Mouse (Mus musculus): ENCODE results near the gene Lrig1. TPM values are rescaled to one million over a fixed set of nuclear protein-coding genes. Genes with fewer than 3 reads are reported as not detected.

The Lrig1 gene
- total and polyA plus RNA-seq, 3 experiments, result 23.3 to 32.7 (median 30.4) TPM

DNA sequence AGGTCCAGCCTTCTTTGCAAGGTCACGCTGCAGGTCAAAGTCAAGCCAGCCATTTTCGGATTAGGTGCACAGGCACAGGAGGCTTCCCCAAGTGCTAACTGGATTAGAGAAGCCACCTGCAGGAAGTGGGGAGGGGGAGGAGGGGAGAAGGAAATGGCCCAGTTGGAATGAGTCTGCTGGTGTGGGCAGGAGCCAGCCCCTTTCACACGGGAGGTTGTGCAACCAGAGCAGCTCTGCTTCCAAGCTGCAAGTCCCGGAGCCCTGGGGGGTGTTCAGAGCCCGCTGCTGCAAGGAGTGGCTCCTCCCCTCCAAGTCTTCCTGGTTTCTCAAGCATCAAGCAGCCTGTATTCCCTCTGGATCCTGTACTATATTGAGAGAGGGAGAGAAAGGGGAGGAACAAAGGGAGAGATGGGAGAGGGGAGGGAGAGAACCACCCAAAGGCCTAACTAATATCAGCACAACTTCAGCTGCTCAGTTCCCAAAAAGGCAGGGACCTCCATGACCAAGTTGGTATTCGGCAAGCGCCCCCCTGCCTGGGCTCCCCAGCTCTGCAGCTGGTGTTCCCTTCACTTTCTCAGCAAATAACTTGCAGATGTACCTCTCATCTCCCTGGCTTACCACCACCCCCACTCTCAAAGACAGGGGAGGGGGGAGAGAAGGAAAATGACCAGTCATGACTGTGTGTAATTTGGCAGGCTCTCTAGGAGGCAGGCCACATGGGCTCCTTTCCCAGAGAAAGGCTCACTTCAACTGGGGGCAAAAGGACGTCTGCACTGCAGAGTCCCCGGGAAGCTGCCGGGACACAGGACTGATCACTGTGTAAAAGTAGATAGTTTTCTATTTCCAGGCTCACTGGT lies 52.2 kb downstream of the Lrig1 start:
- peak overlapping the region; percentile 93 for H3K27ac ChIP-seq
- 12% methylated on average over 10 of the region's 10 CpGs for WGBS
- H3K4me1 ChIP-seq (ENCODE audit: control insufficient read depth, insufficient read depth, low read length), result peaks cover 27% of the 10 kb centered on the region
- H3K36me3 ChIP-seq (ENCODE audit: control insufficient read depth, insufficient read depth, low read length), result peaks cover 3% of the 10 kb centered on the region
- peak; percentile 80 to 87 for DNase-seq
- H3K9ac ChIP-seq (ENCODE audit: low read depth, low read length), result peak overlapping the region; percentile 2; the same call in 1 of the 2 replicates
- no peaks in the 10 kb centered on the region for H3K27me3 ChIP-seq (ENCODE audit: control insufficient read depth, insufficient read depth, low read length)
- TF ChIP-seq POLR2A (IDR thresholded peaks at IDR 0.05; ENCODE audit: insufficient read depth, low read depth, low read length) (no peak; the same call in 1 of the 2 replicates), EP300 (IDR thresholded peaks at IDR 0.05; ENCODE audit: insufficient read depth, low read depth, low read length) (0 out of 2 replicates have a peak, but pooled peaks have one; percentile 60), CTCF (IDR thresholded peaks at IDR 0.05) (no peak)
- peak overlapping the region; percentile 30; the same call in 1 of the 2 replicates for H3K4me3 ChIP-seq
- peaks cover 3% of the 10 kb centered on the region; the same call in 1 of the 2 replicates for H3K79me2 ChIP-seq (replicated peaks; ENCODE audit: control insufficient read depth, insufficient read depth, low read length)
- intact Hi-C loops (cut with DNase I), result loop anchor here (5.0 kb wide), 1 partner anchor 49 kb away; no protein-coding TSS in a partner anchor

DNA sequence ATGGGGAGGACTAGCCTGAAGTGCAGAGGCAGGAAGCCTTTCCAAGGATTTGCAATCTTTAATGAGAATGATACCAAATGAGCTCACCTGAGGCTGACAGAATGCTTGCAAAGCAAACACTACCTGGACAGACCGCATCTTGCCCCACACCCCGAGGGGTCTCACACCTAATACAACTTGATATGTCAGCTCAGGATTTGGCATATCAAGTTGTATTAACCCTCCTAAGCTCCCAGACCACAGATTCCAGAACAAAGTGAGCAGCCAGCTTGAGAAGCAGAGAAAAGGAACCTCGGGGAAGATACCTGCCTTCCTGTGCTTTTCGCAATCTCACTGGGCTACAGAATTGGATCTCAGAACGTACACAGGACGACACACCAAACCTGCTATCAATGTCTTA lies 53.1 kb downstream of the Lrig1 start:
- H3K4me1 ChIP-seq (ENCODE audit: control insufficient read depth, insufficient read depth, low read length), result peaks cover 27% of the 10 kb centered on the region
- H3K36me3 ChIP-seq (ENCODE audit: control insufficient read depth, insufficient read depth, low read length), result peaks cover 3% of the 10 kb centered on the region
- H3K9ac ChIP-seq (ENCODE audit: low read depth, low read length), result no peak overlapping the region
- peaks cover 3% of the 10 kb centered on the region; the same call in 1 of the 2 replicates for H3K79me2 ChIP-seq (replicated peaks; ENCODE audit: control insufficient read depth, insufficient read depth, low read length)
- H3K27ac ChIP-seq, result peak overlapping the region; percentile 93
- no peaks in the 10 kb centered on the region for H3K27me3 ChIP-seq (ENCODE audit: control insufficient read depth, insufficient read depth, low read length)
- TF ChIP-seq POLR2A (IDR thresholded peaks at IDR 0.05; ENCODE audit: insufficient read depth, low read depth, low read length) (no peak), EP300 (IDR thresholded peaks at IDR 0.05; ENCODE audit: insufficient read depth, low read depth, low read length) (no peak), CTCF (IDR thresholded peaks at IDR 0.05) (no peak)
- WGBS, result 76% methylated on average over 6 of the region's 6 CpGs
- DNase-seq, result no peak
- intact Hi-C loops (cut with DNase I), result loop anchor here (5.0 kb wide), 1 partner anchor 50 kb away; no protein-coding TSS in a partner anchor
- H3K4me3 ChIP-seq, result no peak overlapping the region

DNA sequence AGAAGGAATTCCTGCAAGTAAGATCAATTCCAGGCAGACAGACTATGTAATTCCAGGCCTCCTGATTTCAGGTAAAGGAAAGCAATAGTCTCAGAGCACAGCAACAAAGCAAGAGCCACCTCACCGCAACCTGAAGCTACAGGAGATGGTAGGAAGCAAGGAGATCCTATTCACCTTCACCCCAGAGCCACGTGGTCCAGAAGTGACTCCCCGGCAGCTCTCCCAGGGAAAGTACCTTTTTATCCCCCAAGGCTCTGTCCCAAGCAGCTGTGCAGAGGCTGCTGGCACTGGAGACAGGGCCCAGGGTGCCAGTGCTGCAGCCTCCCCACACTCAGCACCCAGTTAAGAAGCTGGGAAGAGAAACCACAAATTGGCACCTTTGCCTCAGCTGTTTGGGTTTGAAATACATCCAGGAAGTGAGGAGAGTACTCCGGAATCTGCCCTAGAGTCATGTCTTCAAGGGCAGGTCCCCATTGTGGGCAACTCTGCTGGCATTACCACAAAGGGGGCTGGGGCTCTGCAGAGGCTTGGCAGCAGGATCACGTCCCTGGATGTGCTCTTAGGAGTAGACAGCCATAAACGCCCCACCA lies 53.6 kb downstream of the Lrig1 start:
- Histone ChIP-seq H3K4me3 (no peak overlapping the region), H3K36me3 (ENCODE audit: control insufficient read depth, insufficient read depth, low read length) (peaks cover 3% of the 10 kb centered on the region), H3K9ac (ENCODE audit: low read depth, low read length) (no peak overlapping the region), H3K79me2 (replicated peaks; ENCODE audit: control insufficient read depth, insufficient read depth, low read length) (0 out of 2 replicates have a peak, but pooled peaks cover 2% of the 10 kb centered on the region), H3K27me3 (ENCODE audit: control insufficient read depth, insufficient read depth, low read length) (no peaks in the 10 kb centered on the region), H3K4me1 (ENCODE audit: control insufficient read depth, insufficient read depth, low read length) (peaks cover 27% of the 10 kb centered on the region), H3K27ac (peak overlapping the region; percentile 31; the same call in 1 of the 2 replicates)
- TF ChIP-seq EP300 (IDR thresholded peaks at IDR 0.05; ENCODE audit: insufficient read depth, low read depth, low read length), result no peak
- TF ChIP-seq POLR2A (IDR thresholded peaks at IDR 0.05; ENCODE audit: insufficient read depth, low read depth, low read length), result no peak
- no peak for TF ChIP-seq CTCF (IDR thresholded peaks at IDR 0.05)
- no peak for DNase-seq
- intact Hi-C loops (cut with DNase I), result loop anchor here (5.0 kb wide), 1 partner anchor 51 kb away; no protein-coding TSS in a partner anchor
- WGBS, result 40% methylated on average over 6 of the region's 6 CpGs

DNA sequence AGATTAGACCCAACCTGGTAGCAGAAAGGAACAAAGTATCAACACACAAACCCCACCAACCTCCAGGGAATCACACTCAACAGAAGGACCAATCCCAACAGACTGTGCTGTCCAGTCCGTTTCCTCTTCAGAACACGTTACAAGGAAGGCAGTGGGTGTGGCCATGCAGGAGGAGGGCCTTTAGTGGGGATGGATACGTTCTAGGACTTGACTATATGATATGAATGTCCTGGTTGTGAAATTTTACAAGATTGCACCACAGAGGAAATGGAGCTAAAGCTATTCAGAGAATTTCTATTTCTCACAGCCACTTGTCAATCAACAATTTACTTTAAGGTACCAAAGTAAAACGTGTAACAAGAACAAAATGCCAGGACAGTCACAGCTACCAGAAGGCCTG lies 54.2 kb downstream of the Lrig1 start:
- no peak for TF ChIP-seq CTCF (IDR thresholded peaks at IDR 0.05)
- Histone ChIP-seq H3K27me3 (ENCODE audit: control insufficient read depth, insufficient read depth, low read length) (no peaks in the 10 kb centered on the region), H3K9ac (ENCODE audit: low read depth, low read length) (no peak overlapping the region), H3K36me3 (ENCODE audit: control insufficient read depth, insufficient read depth, low read length) (peaks cover 3% of the 10 kb centered on the region), H3K4me1 (ENCODE audit: control insufficient read depth, insufficient read depth, low read length) (peaks cover 27% of the 10 kb centered on the region), H3K4me3 (no peak overlapping the region), H3K27ac (no peak overlapping the region; the same call in 1 of the 2 replicates), H3K79me2 (replicated peaks; ENCODE audit: control insufficient read depth, insufficient read depth, low read length) (0 out of 2 replicates have a peak, but pooled peaks cover 2% of the 10 kb centered on the region)
- no peak for DNase-seq
- intact Hi-C loops (cut with DNase I), result loop anchor here (5.0 kb wide), 1 partner anchor 52 kb away; no protein-coding TSS in a partner anchor
- 33% methylated on average over 4 of the region's 4 CpGs for WGBS

DNA sequence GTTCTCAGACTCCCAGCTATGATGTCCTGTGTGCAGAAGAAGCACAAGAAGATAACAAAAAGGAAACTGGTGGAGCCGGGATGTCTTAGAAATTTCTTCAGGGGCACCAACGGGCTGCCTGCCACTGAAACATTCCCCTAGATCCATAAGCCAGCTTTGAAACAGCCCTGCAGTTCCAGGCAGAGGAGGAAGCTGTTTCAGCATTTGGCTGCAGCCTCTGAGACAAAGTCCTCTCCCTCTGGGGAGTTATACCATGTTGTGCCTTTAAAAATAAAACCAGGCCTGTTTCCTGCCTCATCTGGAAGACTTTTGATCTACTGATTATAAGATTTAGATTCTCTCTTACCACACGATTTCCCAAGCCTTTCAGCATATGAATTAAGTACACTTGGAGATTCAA lies 55.3 kb downstream of the Lrig1 start:
- intact Hi-C loops (cut with DNase I), result loop anchor here (5.0 kb wide), 1 partner anchor 53 kb away; no protein-coding TSS in a partner anchor
- H3K4me3 ChIP-seq, result no peak overlapping the region
- WGBS, result 34% methylated on average over 3 of the region's 3 CpGs
- peak overlapping the region; percentile 18; the same call in 1 of the 2 replicates for H3K27ac ChIP-seq
- 0 out of 2 replicates have a peak, but pooled peaks cover 2% of the 10 kb centered on the region for H3K79me2 ChIP-seq (replicated peaks; ENCODE audit: control insufficient read depth, insufficient read depth, low read length)
- no peak overlapping the region for H3K9ac ChIP-seq (ENCODE audit: low read depth, low read length)
- H3K27me3 ChIP-seq (ENCODE audit: control insufficient read depth, insufficient read depth, low read length), result no peaks in the 10 kb centered on the region
- H3K36me3 ChIP-seq (ENCODE audit: control insufficient read depth, insufficient read depth, low read length), result peaks cover 3% of the 10 kb centered on the region
- no peak for DNase-seq
- TF ChIP-seq POLR2A (IDR thresholded peaks at IDR 0.05; ENCODE audit: insufficient read depth, low read depth, low read length), result no peak
- no peak for TF ChIP-seq CTCF (IDR thresholded peaks at IDR 0.05)
- no peak for TF ChIP-seq EP300 (IDR thresholded peaks at IDR 0.05; ENCODE audit: insufficient read depth, low read depth, low read length)
- H3K4me1 ChIP-seq (ENCODE audit: control insufficient read depth, insufficient read depth, low read length), result peaks cover 32% of the 10 kb centered on the region
